Mouse (Mus musculus) stomach, postnatal 0 days (tissue): ENCODE measurements around the gene Snf8.

Source experiments
- CTCF ChIP-seq: IDR thresholded peaks from 2 replicates; pipeline ENCODE4 v1.5.1; 2016; ENCODE audit warnings: antibody characterized with exemption, low read depth, mild to moderate bottlenecking, moderate library complexity
- EP300 ChIP-seq: optimal IDR thresholded peaks from 2 replicates; pipeline ENCODE3; 2016; ENCODE audit warnings: antibody characterized with exemption

DNA sequence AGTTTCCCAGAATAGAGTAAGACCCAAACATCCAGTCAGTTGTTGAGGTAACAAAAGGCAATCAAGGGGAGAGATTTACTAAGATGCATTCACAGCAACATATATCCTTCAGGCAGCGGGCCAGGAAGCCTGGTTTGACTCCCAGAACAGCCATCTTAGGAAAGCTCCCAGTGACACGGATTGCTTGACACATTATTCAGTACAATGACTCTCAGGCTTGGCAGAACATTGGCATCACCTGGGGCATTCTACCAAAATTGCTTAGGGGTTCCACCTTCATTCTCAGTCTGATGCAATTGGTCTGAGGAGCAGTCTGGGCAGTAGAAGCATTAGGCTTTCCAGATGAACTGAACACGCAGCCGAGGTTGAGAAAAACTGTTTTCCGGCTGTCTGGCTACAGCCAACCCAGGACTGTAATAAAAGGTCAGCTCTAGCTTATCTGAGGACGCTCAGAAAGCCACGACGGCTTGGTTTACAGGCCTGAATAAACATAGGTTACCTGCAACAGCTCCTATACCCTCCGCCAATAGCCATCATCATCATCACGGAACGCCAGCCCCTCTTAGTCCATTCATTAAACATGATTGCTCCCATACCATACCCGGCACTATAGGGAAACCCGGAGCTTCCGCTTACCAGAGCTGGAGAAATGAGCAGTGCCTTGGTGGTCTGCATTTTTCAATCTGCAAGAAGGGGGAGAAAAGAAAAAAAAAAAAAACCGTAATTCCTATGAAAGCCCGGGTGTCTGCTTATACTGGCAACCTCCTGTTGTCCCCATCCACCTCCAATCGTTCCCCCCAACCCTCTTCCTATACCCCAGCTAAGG, 39.9 kb downstream of the Snf8 start:
- no peak for TF ChIP-seq CTCF
- no peak for TF ChIP-seq EP300
